Mouse (Mus musculus) G1E (cell line): Measurements from ENCODE around the gene Dydc2.

ENCODE experiments used
- CTCF ChIP-seq: IDR thresholded peaks from 2 replicates; pipeline ENCODE4 v1.5.1; 2012; ENCODE audit warnings: low read depth, low read length, inconsistent platforms, mixed read lengths
- POLR2AphosphoS5 ChIP-seq: IDR thresholded peaks from 2 replicates; pipeline ENCODE4 v1.6.1; 2012; ENCODE audit warnings: low read depth, low read length, inconsistent platforms; ENCODE audit not compliant: insufficient replicate concordance

DNA sequence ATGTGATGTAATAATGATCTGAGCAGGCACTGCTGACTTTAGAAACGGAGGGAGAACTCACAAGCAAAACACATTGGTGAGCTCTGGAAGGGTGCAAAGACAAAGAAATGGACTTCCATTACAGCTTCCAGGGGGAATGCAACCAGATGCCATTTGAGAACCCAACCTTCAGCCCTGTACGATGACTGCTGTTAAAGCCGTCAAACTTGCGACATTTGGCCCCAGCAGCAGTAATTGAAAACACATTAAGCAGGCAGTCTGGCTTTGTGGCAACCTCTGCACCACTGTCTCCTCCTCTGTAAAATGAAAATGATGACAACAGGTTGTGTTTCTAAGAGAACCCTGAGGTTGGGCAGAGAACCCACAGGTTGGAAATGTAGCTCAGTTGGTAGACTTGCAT lies 68.2 kb downstream of the Dydc2 start:
- no peak for TF ChIP-seq POLR2AphosphoS5
- TF ChIP-seq CTCF = no peak
